Mouse (Mus musculus) brain, embryonic 14.5 days (tissue): Measurements from ENCODE around the gene Cnot2. TPM values are rescaled to one million over a fixed set of nuclear protein-coding genes. Genes with fewer than 3 reads are reported as not detected.

ENCODE experiments used
- DNase-seq: peaks from one replicate; pipeline ENCODE4 v3.0.0-alpha.2; 2011; ENCODE audit warnings: low read depth
- CTCF ChIP-seq: fragments of 200-500 bp; IDR thresholded peaks from 2 replicates; pipeline ENCODE4 v1.5.1; 2012; ENCODE audit warnings: inconsistent platforms, mild to moderate bottlenecking, moderate library complexity, borderline replicate concordance; ENCODE audit not compliant: insufficient read depth, insufficient read length; ENCODE audit errors: extremely low read depth
- POLR2A ChIP-seq: fragments of 200-500 bp; IDR thresholded peaks from 2 replicates; pipeline ENCODE4 v1.6.1; 2012; ENCODE audit warnings: mild to moderate bottlenecking, inconsistent platforms, borderline replicate concordance; ENCODE audit not compliant: poor library complexity, insufficient read depth, insufficient read length, severe bottlenecking; ENCODE audit errors: extremely low read depth
- polyA plus RNA-seq: library from polyadenylated mRNA; depleted of rRNA; stranded (reverse); fragments of >200 nt; gene quantifications from 2 replicates; pipeline ENCODE4 v1.2.3, GENCODE M21; 2012

Gene Cnot2
- polyA plus RNA-seq, 1 experiment, result 91.4 TPM

DNA sequence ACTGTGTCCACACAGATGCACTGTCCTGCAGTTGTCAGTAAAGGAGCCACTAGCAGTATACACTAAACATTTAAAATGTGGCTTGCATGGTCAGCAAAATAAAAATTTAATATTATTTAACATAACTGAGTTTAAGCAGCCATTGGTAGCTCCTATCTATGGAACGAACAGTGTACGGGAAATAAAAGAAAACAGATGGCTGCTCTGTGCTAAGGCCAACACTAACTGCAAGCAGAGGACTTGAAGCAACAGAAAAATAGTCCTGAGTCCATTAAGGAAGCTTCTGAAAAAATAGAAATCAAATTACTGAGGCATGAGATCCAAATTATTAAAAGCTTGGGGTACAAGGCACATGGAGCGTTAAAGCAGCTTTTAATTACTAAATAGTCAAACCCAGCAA lies 35.1 kb downstream of the Cnot2 start:
- TF ChIP-seq POLR2A, result no peak
- no peak for TF ChIP-seq CTCF
- no peak for DNase-seq

DNA sequence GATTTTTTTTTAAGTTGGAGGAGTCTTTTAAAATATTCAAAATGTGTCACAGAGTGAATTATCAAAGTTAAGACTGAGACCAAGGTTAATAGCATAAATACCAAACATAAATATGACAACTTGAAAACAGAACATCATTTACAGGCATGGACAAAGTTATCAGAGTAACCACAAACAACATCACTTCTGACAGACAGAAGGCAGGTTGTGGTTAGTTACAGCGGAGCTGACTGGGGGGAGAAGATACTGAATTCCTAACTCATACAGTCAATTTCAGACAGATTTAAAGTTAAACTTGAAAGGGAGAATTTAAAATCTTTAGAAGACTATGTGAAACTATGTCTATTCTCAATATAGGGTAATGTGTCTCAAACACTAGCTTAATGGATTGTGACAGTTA lies 38.2 kb downstream of the Cnot2 start:
- no peak for DNase-seq
- TF ChIP-seq CTCF, result no peak
- TF ChIP-seq POLR2A, result no peak

DNA sequence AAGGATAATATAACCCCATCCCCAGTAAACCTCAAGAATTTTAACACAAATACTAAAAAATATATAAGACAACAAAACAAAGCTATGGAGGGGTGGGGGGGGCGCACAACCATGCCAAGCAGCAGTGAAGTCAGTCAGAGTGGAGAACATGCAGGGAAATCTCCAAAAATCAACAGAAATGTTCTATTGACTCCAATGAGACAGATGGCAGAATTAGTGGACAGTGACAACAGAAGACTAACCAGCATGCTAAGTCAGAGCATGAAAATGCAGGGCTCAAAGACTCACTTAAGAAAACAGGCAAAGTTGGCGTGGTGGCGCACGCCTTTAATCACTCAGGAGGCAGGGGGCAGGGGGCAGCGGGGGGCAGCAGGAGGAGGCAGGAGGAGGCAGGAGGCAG lies 40.6 kb downstream of the Cnot2 start:
- TF ChIP-seq CTCF, result no peak
- no peak for TF ChIP-seq POLR2A
- DNase-seq, result no peak

DNA sequence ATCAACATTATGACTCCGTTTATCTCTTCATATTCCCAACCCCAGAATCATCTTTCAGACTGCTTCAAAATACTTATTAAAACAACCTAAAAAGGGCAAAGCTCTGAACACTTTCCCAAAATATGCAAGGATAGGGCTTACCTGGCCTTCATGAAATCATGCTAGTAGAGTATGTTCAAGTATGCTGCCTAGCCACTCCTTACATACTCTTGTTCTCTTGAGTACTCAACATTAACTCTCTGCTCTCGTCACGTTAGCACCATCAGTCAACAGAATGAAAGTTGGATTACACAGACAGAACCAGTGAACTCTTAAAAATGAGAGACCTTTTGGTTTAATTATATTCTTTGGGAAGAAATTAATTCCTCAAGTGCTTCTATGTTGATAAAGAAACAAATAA lies 43.8 kb downstream of the Cnot2 start:
- no peak for TF ChIP-seq POLR2A
- TF ChIP-seq CTCF, result no peak
- no peak for DNase-seq

DNA sequence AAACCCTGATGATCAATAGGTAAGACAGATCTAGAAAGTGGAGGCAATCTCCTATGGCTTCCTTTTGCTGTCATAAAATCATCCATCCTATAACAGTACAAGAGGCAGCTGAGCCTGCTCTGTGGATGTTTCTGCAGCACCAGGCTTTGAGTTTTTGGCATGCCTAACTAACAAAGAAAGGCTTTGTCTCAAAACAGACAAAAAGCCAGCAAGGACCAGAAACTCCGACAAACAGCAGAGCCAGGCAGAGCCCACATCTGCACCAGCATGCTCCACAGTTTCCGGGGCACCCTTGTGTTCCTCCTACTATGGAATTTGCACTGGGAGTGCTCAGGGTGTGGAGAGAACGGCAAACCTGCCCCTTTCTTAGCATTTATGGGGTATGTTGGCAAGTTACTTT lies 47.0 kb downstream of the Cnot2 start:
- no peak for TF ChIP-seq POLR2A
- no peak for TF ChIP-seq CTCF
- DNase-seq, result peak; percentile 66

DNA sequence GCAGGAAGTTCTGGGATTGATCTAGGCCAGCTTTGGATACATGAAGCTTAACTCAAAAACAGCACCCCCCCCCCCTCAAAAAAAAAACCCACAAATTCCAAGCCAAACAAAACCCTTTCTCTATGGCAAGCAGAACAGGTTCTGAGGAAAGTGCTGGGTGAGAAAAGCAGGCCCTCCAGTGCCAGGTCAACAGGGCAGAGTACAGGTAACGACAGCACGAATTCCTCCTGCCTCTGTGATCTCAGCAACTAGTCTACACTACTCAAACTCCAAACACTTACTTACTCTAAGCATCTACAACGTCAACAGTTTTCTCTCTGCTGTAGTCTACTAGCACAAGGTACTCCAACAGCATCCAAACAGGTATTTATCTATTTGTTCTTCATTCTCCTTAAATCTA lies 48.8 kb downstream of the Cnot2 start:
- TF ChIP-seq POLR2A, result no peak
- TF ChIP-seq CTCF, result no peak
- DNase-seq, result no peak

DNA sequence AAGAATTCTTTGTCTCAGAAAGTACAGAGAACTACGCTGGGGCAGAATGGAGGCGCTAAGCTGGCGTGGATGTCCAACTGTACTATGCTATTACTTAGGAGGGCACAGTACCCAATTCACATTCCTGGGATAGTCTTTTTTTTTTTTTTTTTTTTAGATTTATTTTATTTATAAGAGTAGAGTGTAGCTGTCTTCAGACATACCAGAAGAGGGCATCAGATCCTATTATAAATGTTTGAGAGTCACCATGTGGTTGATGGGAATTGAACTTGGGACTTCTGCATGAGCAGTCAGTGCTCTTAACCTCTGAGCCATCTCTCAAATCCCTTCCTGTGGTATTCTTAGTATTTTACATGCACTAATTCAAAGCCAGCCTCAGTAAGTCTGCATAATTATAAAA lies 50.2 kb downstream of the Cnot2 start:
- no peak for DNase-seq
- no peak for TF ChIP-seq CTCF
- TF ChIP-seq POLR2A, result no peak

DNA sequence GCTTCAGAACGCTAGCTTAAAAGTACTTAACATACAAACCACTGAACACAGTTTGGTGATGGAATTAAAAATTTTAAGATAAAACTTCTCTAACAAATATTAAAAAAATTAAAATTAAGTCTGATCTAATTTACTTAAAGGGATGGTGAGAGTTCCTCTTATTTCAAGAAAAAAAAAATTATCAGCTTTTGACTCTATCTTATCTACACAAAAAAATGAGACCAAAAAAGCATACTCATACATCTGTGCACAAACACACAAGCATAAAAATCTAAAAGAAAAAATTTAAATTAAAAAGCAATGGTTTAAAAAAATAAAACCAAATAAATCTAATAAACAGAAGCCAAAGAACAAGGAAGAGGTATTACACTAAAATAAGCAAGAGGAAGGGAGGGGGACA lies 61.7 kb downstream of the Cnot2 start:
- TF ChIP-seq POLR2A (no peak), CTCF (no peak)
- DNase-seq, result no peak

DNA sequence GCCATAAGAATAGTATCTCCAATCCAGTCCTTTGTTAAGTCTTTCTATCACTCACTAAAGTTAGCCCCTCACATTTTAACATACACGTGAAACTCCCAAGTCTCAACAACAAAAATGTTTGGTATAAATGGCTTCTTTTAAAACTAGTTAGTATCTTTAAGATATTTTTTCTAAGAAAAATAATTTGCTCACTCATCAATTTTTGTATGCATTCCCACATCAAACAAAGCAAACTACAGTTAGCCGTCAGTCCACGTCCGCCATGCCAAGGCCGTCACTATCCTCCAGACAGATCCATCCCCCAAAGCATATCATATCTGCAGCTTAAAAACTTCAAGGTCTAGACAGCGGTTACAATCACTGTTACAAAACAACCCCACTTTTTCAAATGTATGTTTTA lies 65.7 kb downstream of the Cnot2 start:
- TF ChIP-seq CTCF (no peak), POLR2A (no peak)
- no peak for DNase-seq

DNA sequence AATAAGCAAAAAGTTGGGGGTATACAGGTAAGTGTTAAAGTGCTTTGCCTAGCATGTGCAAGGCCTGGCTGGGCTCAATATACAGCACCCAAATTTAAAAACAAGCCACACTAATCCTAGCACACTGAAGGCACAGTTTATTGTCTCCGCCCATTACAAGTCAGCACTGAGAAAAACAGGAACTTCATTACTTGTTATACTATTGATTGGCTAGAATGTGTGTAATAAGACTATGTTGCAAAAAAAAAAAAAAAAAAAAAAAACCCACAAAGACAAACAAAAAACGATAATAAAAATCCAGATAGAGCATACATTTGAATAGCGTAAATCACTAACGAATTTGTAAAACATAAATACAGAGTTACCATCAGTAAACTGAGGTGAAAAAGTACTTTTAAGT lies 66.2 kb downstream of the Cnot2 start:
- no peak for DNase-seq
- no peak for TF ChIP-seq CTCF
- no peak for TF ChIP-seq POLR2A

DNA sequence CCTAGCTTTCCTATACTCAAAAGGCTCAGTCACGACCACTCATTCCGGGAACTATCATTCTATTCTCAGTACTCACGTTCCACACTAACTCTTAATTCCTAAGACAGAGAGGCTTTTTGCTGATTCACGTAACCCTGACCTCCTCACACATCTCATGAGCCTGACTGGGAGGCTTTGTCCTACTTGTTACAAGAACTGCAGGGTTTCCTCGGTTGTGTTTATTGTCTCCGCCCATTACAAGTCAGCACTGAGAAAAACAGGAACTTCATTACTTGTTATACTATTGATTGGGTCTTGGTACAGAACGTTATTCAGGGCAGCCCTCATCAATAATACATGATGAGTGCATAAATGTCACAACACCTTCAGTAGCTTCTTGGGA lies 68.1 kb downstream of the Cnot2 start:
- no peak for TF ChIP-seq CTCF
- no peak for TF ChIP-seq POLR2A
- no peak for DNase-seq

DNA sequence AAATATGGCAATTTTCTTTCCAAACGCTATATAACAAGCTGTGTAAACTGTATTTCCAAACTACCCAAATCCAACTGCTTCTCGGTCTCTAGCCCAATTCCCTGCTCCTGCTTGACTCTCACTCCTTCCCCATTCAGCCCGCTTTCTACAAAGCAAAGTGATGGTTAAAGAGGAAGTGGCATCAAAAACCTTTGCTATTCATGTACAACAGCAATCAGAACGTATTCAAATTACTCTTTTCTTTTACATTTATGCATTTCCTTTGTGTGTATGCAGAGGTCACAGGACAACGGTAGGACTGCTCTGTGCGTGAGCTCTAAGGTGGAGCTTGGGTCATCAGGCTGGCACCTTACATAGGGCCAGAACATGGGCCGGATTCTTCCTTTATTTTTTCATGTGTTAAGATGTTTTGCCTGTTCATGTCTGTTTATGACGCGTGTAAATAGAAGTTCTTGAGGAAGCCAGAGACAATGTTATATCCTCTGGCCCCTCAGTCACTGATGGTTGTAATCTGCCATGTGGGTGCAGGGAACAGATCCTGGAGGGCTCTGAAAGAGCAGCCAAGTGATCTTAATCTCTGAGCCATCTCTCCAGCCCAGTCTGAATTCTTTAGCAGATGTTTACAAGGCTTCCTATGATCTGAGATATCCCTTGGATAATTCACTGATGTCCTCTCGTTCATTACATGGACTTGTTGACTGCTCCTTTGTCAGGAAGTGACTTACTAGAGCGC lies 68.6 kb downstream of the Cnot2 start:
- TF ChIP-seq POLR2A, result no peak
- TF ChIP-seq CTCF, result no peak
- no peak for DNase-seq
